Mouse (Mus musculus) intestine, embryonic 15.5 days (tissue): ENCODE results near the gene Fam53b. TPM values are rescaled to one million over a fixed set of nuclear protein-coding genes. Genes with fewer than 3 reads are reported as not detected.

ENCODE experiments used
- ATAC-seq: fragments of 200-750 bp; cut with Nextera tagmentation; 2 replicates; pipeline ENCODE4 v1.8.0; 2017; ENCODE audit warnings: moderate TSS enrichment, moderate library complexity
- H3K27ac ChIP-seq: fragments of 300-500 bp; sonication (generic); 2 replicates; pipeline ENCODE4 v1.5.1; 2015; ENCODE audit warnings: mild to moderate bottlenecking, inconsistent platforms
- H3K27me3 ChIP-seq: fragments of 300-500 bp; sonication (generic); replicated peaks from 2 replicates; pipeline ENCODE4 v1.6.1; 2015; ENCODE audit warnings: inconsistent platforms
- H3K36me3 ChIP-seq: fragments of 300-500 bp; sonication (generic); 2 replicates; pipeline ENCODE4 v1.6.1; 2015; ENCODE audit warnings: inconsistent platforms
- H3K4me1 ChIP-seq: fragments of 300-500 bp; sonication (generic); replicated peaks from 2 replicates; pipeline ENCODE4 v1.6.1; 2015; ENCODE audit warnings: inconsistent platforms
- H3K4me2 ChIP-seq: fragments of 300-500 bp; sonication (generic); replicated peaks from 2 replicates; pipeline ENCODE4 v1.6.1; 2015; ENCODE audit warnings: mild to moderate bottlenecking, inconsistent platforms
- H3K4me3 ChIP-seq: fragments of 300-500 bp; sonication (generic); replicated peaks from 2 replicates; pipeline ENCODE4 v1.5.1; 2015; ENCODE audit warnings: inconsistent platforms
- H3K9ac ChIP-seq: fragments of 300-500 bp; sonication (generic); 2 replicates; pipeline ENCODE4 v1.6.1; 2015; ENCODE audit warnings: inconsistent platforms
- H3K9me3 ChIP-seq: fragments of 300-500 bp; sonication (generic); 2 replicates; pipeline ENCODE4 v1.6.1; 2016; ENCODE audit warnings: inconsistent platforms
- WGBS: fragments of 180-500 bp; shearing (Covaris S2); methylation state at CpG from one replicate; pipeline ENCODE4 v1.1.7; 2015; 5-methylcytosine and 5-hydroxymethylcytosine counted together
- polyA plus RNA-seq: library from polyadenylated mRNA; unstranded; fragments of >200 nt; fragmentation: Nextera tagmentation; extraction: Ambion mirVana; gene quantifications from 2 replicates; pipeline ENCODE4 v1.2.1, GENCODE M21; 2015

Gene Fam53b
- polyA plus RNA-seq, 1 experiment from 2014 or later, result 17.9 TPM

GRCm38 (mm10) chr7:132767999-132768370, 45.7 kb downstream of the Fam53b start:
- no peak overlapping the region for H3K9ac ChIP-seq
- no peaks in the 10 kb centered on the region for H3K27me3 ChIP-seq
- H3K27ac ChIP-seq, result no peak overlapping the region
- no peak for ATAC-seq
- WGBS, result 80% methylated on average over 4 of the region's 4 CpGs
- H3K36me3 ChIP-seq, result no peaks in the 10 kb centered on the region
- no peak overlapping the region for H3K4me2 ChIP-seq
- peaks cover 25% of the 10 kb centered on the region; the same call in 1 of the 2 replicates for H3K4me1 ChIP-seq
- no peak overlapping the region for H3K4me3 ChIP-seq
- H3K9me3 ChIP-seq, result no peaks in the 10 kb centered on the region

DNA sequence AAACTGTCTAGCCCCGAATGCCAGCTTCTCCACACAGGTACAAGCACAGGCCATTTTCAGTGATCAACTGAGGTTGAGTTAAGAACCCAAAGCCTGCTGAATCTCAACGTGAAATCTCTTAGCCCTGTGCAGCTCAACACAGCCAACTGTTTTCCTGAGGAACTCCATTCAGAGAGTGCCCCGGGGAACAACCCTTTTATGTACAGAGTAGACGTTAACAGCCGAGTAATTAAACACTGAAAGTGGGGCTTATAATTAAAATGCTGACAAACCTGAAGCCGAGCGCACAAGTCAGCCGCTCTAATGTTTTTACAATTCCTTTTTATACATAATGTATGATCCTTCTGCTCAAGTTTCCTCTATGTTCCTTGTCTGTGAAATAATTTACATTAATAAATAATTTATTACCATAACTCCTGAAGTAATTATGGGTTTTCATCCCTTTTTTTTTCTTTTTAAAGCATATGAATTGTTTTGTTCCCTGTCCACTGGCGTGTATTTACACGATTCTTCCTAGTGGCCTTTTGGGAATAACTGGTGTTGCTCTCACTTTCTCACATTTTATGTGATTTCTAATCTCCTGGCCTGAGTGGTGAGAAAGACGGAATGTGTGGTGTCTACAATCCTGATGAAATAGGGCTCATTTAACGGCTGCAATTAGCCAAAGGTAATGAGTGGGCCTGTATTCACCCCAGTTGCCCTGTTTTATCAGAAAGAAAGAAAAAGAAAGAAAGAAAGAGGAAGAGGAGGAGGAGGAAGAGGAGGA, 46.3 kb downstream of the Fam53b start:
- Histone ChIP-seq H3K27ac (no peak overlapping the region), H3K4me2 (no peak overlapping the region), H3K9ac (no peak overlapping the region), H3K9me3 (no peaks in the 10 kb centered on the region), H3K4me1 (peaks cover 26% of the 10 kb centered on the region; the same call in 1 of the 2 replicates), H3K36me3 (no peaks in the 10 kb centered on the region), H3K27me3 (no peaks in the 10 kb centered on the region), H3K4me3 (no peak overlapping the region)
- 72% methylated on average over 12 of the region's 12 CpGs for whole genome bisulfite sequencing
- ATAC-seq, result no peak

DNA sequence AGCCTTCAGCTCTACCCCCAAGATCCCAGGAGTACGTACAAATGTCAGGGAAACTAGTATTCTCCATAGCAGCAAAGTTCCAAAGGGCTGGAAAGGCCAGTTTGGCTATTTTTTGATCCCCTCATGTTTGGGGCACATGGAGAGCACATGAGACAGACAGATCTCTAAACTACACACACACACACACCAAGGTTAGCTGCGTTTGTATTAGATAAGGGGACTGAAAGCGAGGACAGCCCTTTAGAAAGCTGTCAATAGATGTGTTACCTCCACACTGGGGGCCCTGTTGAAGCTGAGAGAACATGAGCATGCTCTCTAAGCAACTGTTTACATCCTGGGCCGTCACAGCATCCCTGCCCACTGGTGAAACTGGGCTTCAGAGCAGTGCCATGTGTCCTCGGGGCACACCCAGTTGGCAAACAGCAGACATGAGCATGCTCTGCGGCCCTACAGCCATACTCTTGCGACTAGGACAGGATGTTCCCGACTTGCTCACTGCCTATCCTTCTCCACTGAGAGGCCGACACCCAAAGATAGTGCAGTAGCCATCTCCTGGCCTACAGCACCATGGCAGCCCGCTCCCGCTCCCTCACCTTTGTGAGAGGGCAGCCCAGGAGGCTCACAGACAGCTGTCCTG, 47.3 kb downstream of the Fam53b start:
- Histone ChIP-seq H3K9ac (no peak overlapping the region), H3K4me1 (peaks cover 26% of the 10 kb centered on the region; the same call in 1 of the 2 replicates), H3K9me3 (no peaks in the 10 kb centered on the region), H3K36me3 (no peaks in the 10 kb centered on the region), H3K27ac (peak overlapping the region; percentile 28), H3K27me3 (no peaks in the 10 kb centered on the region), H3K4me3 (no peak overlapping the region), H3K4me2 (no peak overlapping the region)
- peak; percentile 57 for ATAC-seq
- WGBS, result 61% methylated on average over 11 of the region's 11 CpGs

DNA sequence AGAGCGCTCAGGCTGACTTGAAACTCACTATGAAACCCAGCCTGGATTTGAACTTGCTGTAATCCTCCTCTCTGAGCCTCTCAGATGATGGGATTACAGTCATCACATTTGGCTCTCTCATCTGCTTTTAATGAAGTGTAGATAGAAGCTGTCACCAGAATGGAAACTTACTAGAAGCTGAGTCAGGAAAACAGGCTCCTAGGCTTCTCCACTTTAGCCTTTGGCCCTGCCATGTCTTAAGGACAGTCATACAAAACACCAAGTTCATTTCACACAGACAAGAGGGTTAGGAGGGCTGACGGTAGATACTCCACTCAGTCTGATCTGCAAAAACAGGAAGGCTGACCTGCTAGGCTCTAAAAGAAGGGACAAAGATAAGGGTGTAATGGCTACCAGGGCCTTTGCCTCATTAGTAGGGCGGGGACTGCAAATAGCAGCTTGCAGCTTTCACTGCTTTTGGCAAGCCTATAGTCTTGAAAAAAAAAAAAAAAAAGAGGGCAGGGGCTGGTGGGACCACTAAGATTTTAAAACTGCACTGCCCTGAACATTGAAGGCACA, 48.0 kb downstream of the Fam53b start:
- H3K27ac ChIP-seq, result peak overlapping the region; percentile 28

GRCm38 (mm10) chr7:132764896-132765491, 48.7 kb downstream of the Fam53b start:
- Histone ChIP-seq H3K9me3 (no peaks in the 10 kb centered on the region), H3K4me3 (no peak overlapping the region), H3K36me3 (no peaks in the 10 kb centered on the region), H3K9ac (no peak overlapping the region), H3K4me1 (peaks cover 26% of the 10 kb centered on the region; the same call in 1 of the 2 replicates), H3K27me3 (no peaks in the 10 kb centered on the region), H3K4me2 (no peak overlapping the region), H3K27ac (peak overlapping the region; percentile 28)
- ATAC-seq, result peak; percentile 38
- WGBS, result 52% methylated on average over 4 of the region's 4 CpGs

More for the DNA sequence above, 48.0 kb downstream of the Fam53b start:
- H3K4me1 ChIP-seq, result peaks cover 26% of the 10 kb centered on the region; the same call in 1 of the 2 replicates
- no peak; the same call in 1 of the 2 replicates for ATAC-seq
- H3K4me3 ChIP-seq, result no peak overlapping the region
- H3K9me3 ChIP-seq, result no peaks in the 10 kb centered on the region
- no peaks in the 10 kb centered on the region for H3K27me3 ChIP-seq
- no peak overlapping the region for H3K4me2 ChIP-seq
- WGBS, result 74% methylated on average over 3 of the region's 3 CpGs
- no peaks in the 10 kb centered on the region for H3K36me3 ChIP-seq
- no peak overlapping the region for H3K9ac ChIP-seq

- ATAC-seq, result no peak
- no peak overlapping the region for H3K9ac ChIP-seq
- no peak overlapping the region for H3K27ac ChIP-seq
- peaks cover 26% of the 10 kb centered on the region; the same call in 1 of the 2 replicates for H3K4me1 ChIP-seq
- H3K4me2 ChIP-seq, result no peak overlapping the region
- WGBS, result 95% methylated on average over 4 of the region's 4 CpGs
- no peaks in the 10 kb centered on the region for H3K36me3 ChIP-seq
- H3K27me3 ChIP-seq, result no peaks in the 10 kb centered on the region
- no peaks in the 10 kb centered on the region for H3K9me3 ChIP-seq
- H3K4me3 ChIP-seq, result no peak overlapping the region
Measured at GRCm38 (mm10) chr7:132764314-132764713, 49.4 kb downstream of the Fam53b start.

DNA sequence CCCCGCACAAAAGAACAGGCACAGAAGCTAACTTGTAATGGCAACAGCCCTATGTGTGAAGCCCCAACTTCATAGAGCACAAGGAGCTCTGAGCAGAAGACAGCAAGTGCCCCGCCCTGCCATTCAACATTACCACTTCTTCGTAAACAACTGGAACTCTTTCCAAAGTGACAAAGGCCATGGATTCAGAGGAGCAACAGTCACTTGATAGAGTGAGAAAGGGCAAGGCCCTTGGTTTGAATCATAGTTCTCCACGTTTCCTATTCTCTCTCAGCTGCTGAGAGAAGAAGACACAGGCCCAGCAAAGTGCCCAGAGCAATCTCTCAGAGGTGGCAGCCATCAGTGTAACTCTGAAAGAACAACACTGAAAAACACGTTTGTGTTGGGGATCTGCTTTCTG, 49.8 kb downstream of the Fam53b start:
- H3K36me3 ChIP-seq, result no peaks in the 10 kb centered on the region
- H3K4me2 ChIP-seq, result no peak overlapping the region
- 82% methylated on average over 5 of the region's 5 CpGs for WGBS
- no peaks in the 10 kb centered on the region for H3K9me3 ChIP-seq
- H3K27me3 ChIP-seq, result no peaks in the 10 kb centered on the region
- H3K4me1 ChIP-seq, result peaks cover 25% of the 10 kb centered on the region; the same call in 1 of the 2 replicates
- ATAC-seq, result no peak
- H3K9ac ChIP-seq, result no peak overlapping the region
- H3K4me3 ChIP-seq, result no peak overlapping the region
- H3K27ac ChIP-seq, result no peak overlapping the region

DNA sequence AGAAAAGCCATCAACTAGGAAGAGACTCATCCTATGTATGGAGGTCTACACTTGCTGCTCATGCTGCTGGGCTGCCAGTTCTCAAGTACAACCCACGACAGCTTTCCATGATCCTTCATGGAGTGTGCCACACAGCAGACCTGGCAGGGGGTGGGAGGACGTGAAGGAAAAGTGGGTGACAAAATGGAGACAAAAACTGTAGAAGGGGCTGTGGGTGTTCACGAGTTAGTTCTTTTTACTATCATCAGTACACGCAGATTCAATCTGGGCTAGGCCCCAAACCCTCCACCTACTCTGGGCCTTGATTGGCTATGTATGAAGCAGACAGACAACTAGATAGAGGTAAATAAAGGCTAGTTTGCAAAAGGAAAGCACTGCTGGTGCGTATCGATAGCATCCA, 50.3 kb downstream of the Fam53b start:
- no peak overlapping the region for H3K4me2 ChIP-seq
- no peaks in the 10 kb centered on the region for H3K36me3 ChIP-seq
- H3K27me3 ChIP-seq, result no peaks in the 10 kb centered on the region
- WGBS, result 93% methylated on average over 6 of the region's 6 CpGs
- H3K27ac ChIP-seq, result no peak overlapping the region
- no peaks in the 10 kb centered on the region for H3K9me3 ChIP-seq
- H3K4me3 ChIP-seq, result no peak overlapping the region
- H3K4me1 ChIP-seq, result peaks cover 24% of the 10 kb centered on the region; the same call in 1 of the 2 replicates
- ATAC-seq, result no peak
- no peak overlapping the region for H3K9ac ChIP-seq

DNA sequence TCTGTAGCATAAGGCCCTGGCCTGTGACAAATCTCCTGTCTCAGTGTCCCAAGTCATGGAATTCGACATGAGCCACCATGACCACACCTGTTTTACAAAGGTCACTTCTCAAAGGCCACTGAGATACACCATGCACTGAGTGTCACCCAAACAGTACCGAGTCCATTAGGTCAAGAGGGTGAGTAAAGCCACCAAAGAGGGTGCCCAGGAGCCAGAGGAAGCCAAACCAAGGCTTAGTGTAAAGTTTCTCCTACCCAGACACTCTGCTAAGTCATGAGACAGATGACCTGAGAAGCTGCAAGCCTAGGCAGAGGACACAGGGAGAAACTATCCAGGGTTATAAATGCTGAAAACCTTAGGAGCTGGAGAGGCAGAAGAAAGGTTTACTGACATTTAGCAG, 52.3 kb downstream of the Fam53b start:
- H3K4me1 ChIP-seq, result peaks cover 24% of the 10 kb centered on the region; the same call in 1 of the 2 replicates
- no peak for ATAC-seq
- no peak overlapping the region for H3K27ac ChIP-seq
- H3K9me3 ChIP-seq, result no peaks in the 10 kb centered on the region
- H3K9ac ChIP-seq, result no peak overlapping the region
- no peak overlapping the region for H3K4me3 ChIP-seq
- no peaks in the 10 kb centered on the region for H3K36me3 ChIP-seq
- 83% methylated on average over 2 of the region's 2 CpGs for WGBS
- H3K27me3 ChIP-seq, result no peaks in the 10 kb centered on the region
- H3K4me2 ChIP-seq, result no peak overlapping the region

- Histone ChIP-seq H3K4me1 (peaks cover 23% of the 10 kb centered on the region; the same call in 1 of the 2 replicates), H3K9me3 (no peaks in the 10 kb centered on the region), H3K9ac (no peak overlapping the region), H3K4me3 (no peak overlapping the region), H3K27me3 (no peaks in the 10 kb centered on the region), H3K36me3 (no peaks in the 10 kb centered on the region), H3K27ac (no peak overlapping the region), H3K4me2 (no peak overlapping the region)
- ATAC-seq, result no peak
- 96% methylated on average over 6 of the region's 6 CpGs for WGBS
Measured at GRCm38 (mm10) chr7:132760589-132761180, 53.0 kb downstream of the Fam53b start.

GRCm38 (mm10) chr7:132759926-132760325, 53.8 kb downstream of the Fam53b start:
- Histone ChIP-seq H3K27me3 (no peaks in the 10 kb centered on the region), H3K9me3 (no peaks in the 10 kb centered on the region), H3K4me1 (peaks cover 27% of the 10 kb centered on the region), H3K36me3 (no peaks in the 10 kb centered on the region), H3K4me3 (no peak overlapping the region), H3K27ac (no peak overlapping the region), H3K4me2 (no peak overlapping the region), H3K9ac (no peak overlapping the region)
- ATAC-seq, result no peak
- WGBS, result 97% methylated on average over 6 of the region's 6 CpGs

- H3K27ac ChIP-seq, result no peak overlapping the region
- H3K4me3 ChIP-seq, result no peak overlapping the region
- no peaks in the 10 kb centered on the region for H3K9me3 ChIP-seq
- 94% methylated on average over 22 of the region's 22 CpGs for WGBS
- no peaks in the 10 kb centered on the region for H3K36me3 ChIP-seq
- ATAC-seq, result no peak
- H3K4me2 ChIP-seq, result no peak overlapping the region
- no peak overlapping the region for H3K9ac ChIP-seq
- peaks cover 32% of the 10 kb centered on the region for H3K4me1 ChIP-seq
- H3K27me3 ChIP-seq, result no peaks in the 10 kb centered on the region
Measured at GRCm38 (mm10) chr7:132759405-132759891, 54.2 kb downstream of the Fam53b start.
